Mouse (Mus musculus): Measurements from ENCODE around the gene Dock11. TPM values are rescaled to one million over a fixed set of nuclear protein-coding genes. Genes with fewer than 3 reads are reported as not detected.

Dock11 gene
- polyA plus RNA-seq, 1 experiment from 2014 or later = 49.2 TPM

GRCm38 (mm10) chrX:35990508-35991095, 102.0 kb downstream of the Dock11 start:
- H3K27ac ChIP-seq = no peak overlapping the region
- H3K79me2 ChIP-seq (ENCODE audit: inconsistent target) = no peaks in the 10 kb centered on the region
- peaks cover 3% of the 10 kb centered on the region; the same call in 1 of the 2 replicates for H3K36me3 ChIP-seq (ENCODE audit: inconsistent target)
- WGBS (ENCODE audit: missing documents) = 94% methylated on average over 5 of the region's 5 CpGs
- H3K4me3 ChIP-seq (ENCODE audit: inconsistent target) = no peak overlapping the region

- H3K36me3 ChIP-seq (ENCODE audit: inconsistent target) = peaks cover 3% of the 10 kb centered on the region; the same call in 1 of the 2 replicates
- 89% methylated on average over 6 of the region's 6 CpGs for WGBS (ENCODE audit: missing documents)
- H3K4me3 ChIP-seq (ENCODE audit: inconsistent target) = no peak overlapping the region
- no peak overlapping the region for H3K27ac ChIP-seq
- H3K79me2 ChIP-seq (ENCODE audit: inconsistent target) = no peaks in the 10 kb centered on the region
Measured at GRCm38 (mm10) chrX:35994226-35994625, 105.6 kb downstream of the Dock11 start.

- Histone ChIP-seq H3K27ac (no peak overlapping the region), H3K36me3 (ENCODE audit: inconsistent target) (peaks cover 3% of the 10 kb centered on the region; the same call in 1 of the 2 replicates), H3K4me3 (ENCODE audit: inconsistent target) (no peak overlapping the region), H3K79me2 (ENCODE audit: inconsistent target) (no peaks in the 10 kb centered on the region)
- 14% methylated on average over 2 of the region's 2 CpGs for WGBS (ENCODE audit: missing documents)
Measured at GRCm38 (mm10) chrX:35997004-35997403, 108.4 kb downstream of the Dock11 start.

GRCm38 (mm10) chrX:35997793-35998419, 109.3 kb downstream of the Dock11 start:
- peaks cover 3% of the 10 kb centered on the region; the same call in 1 of the 2 replicates for H3K36me3 ChIP-seq (ENCODE audit: inconsistent target)
- H3K27ac ChIP-seq = no peak overlapping the region
- H3K79me2 ChIP-seq (ENCODE audit: inconsistent target) = no peaks in the 10 kb centered on the region
- H3K4me3 ChIP-seq (ENCODE audit: inconsistent target) = no peak overlapping the region
- WGBS (ENCODE audit: missing documents) = 88% methylated on average over 5 of the region's 5 CpGs

GRCm38 (mm10) chrX:36025651-36026050, 137.0 kb downstream of the Dock11 start:
- Histone ChIP-seq H3K4me3 (ENCODE audit: inconsistent target) (no peak overlapping the region), H3K79me2 (ENCODE audit: inconsistent target) (no peaks in the 10 kb centered on the region), H3K27ac (no peak overlapping the region), H3K36me3 (ENCODE audit: inconsistent target) (peaks cover 7% of the 10 kb centered on the region)
- WGBS (ENCODE audit: missing documents) = 98% methylated on average over 15 of the region's 17 CpGs

- Histone ChIP-seq H3K27ac (no peak overlapping the region), H3K79me2 (ENCODE audit: inconsistent target) (no peaks in the 10 kb centered on the region), H3K4me3 (ENCODE audit: inconsistent target) (no peak overlapping the region), H3K36me3 (ENCODE audit: inconsistent target) (no peaks in the 10 kb centered on the region)
- WGBS (ENCODE audit: missing documents) = 90% methylated on average over 5 of the region's 5 CpGs
Measured at GRCm38 (mm10) chrX:36031113-36031512, 142.5 kb downstream of the Dock11 start.

GRCm38 (mm10) chrX:36034045-36034444, 145.4 kb downstream of the Dock11 start:
- Histone ChIP-seq H3K27ac (no peak overlapping the region), H3K79me2 (ENCODE audit: inconsistent target) (no peaks in the 10 kb centered on the region), H3K4me3 (ENCODE audit: inconsistent target) (no peak overlapping the region), H3K36me3 (ENCODE audit: inconsistent target) (peaks cover 10% of the 10 kb centered on the region)
- WGBS (ENCODE audit: missing documents) = 80% methylated on average over 8 of the region's 8 CpGs

- Histone ChIP-seq H3K27ac (no peak overlapping the region), H3K79me2 (ENCODE audit: inconsistent target) (no peaks in the 10 kb centered on the region), H3K36me3 (ENCODE audit: inconsistent target) (no peaks in the 10 kb centered on the region), H3K4me3 (ENCODE audit: inconsistent target) (no peak overlapping the region)
- WGBS (ENCODE audit: missing documents) = 89% methylated on average over 4 of the region's 4 CpGs
Measured at GRCm38 (mm10) chrX:36045731-36046130, 157.1 kb downstream of the Dock11 start.

- Histone ChIP-seq H3K79me2 (ENCODE audit: inconsistent target) (no peaks in the 10 kb centered on the region), H3K36me3 (ENCODE audit: inconsistent target) (no peaks in the 10 kb centered on the region), H3K4me3 (ENCODE audit: inconsistent target) (no peak overlapping the region), H3K27ac (no peak overlapping the region)
- WGBS (ENCODE audit: missing documents) = 100% methylated on average over 1 of the region's 1 CpGs
Measured at GRCm38 (mm10) chrX:36047451-36047850, 158.8 kb downstream of the Dock11 start.

- H3K27ac ChIP-seq = no peak overlapping the region
- no peaks in the 10 kb centered on the region for H3K79me2 ChIP-seq (ENCODE audit: inconsistent target)
- no peak overlapping the region for H3K4me3 ChIP-seq (ENCODE audit: inconsistent target)
- H3K36me3 ChIP-seq (ENCODE audit: inconsistent target) = no peaks in the 10 kb centered on the region; the same call in 1 of the 2 replicates
Measured at GRCm38 (mm10) chrX:36050312-36050711, 161.7 kb downstream of the Dock11 start.

GRCm38 (mm10) chrX:36073997-36074396, 185.4 kb downstream of the Dock11 start:
- no peaks in the 10 kb centered on the region for H3K79me2 ChIP-seq (ENCODE audit: inconsistent target)
- H3K36me3 ChIP-seq (ENCODE audit: inconsistent target) = no peaks in the 10 kb centered on the region
- H3K4me3 ChIP-seq (ENCODE audit: inconsistent target) = no peak overlapping the region
- H3K27ac ChIP-seq = no peak overlapping the region
- WGBS (ENCODE audit: missing documents) = 91% methylated on average over 1 of the region's 2 CpGs

- no peak overlapping the region for H3K27ac ChIP-seq
Measured at GRCm38 (mm10) chrX:36077164-36077563, 188.5 kb downstream of the Dock11 start.

GRCm38 (mm10) chrX:36082917-36083316, 194.3 kb downstream of the Dock11 start:
- WGBS (ENCODE audit: missing documents) = 71% methylated on average over 1 of the region's 1 CpGs
- Histone ChIP-seq H3K36me3 (ENCODE audit: inconsistent target) (no peaks in the 10 kb centered on the region), H3K79me2 (ENCODE audit: inconsistent target) (no peaks in the 10 kb centered on the region), H3K4me3 (ENCODE audit: inconsistent target) (no peak overlapping the region), H3K27ac (peak overlapping the region; percentile 51)

More at GRCm38 (mm10) chrX:36077164-36077563, 188.5 kb downstream of the Dock11 start:
- WGBS (ENCODE audit: missing documents) = 80% methylated on average over 4 of the region's 4 CpGs
- Histone ChIP-seq H3K36me3 (ENCODE audit: inconsistent target) (no peaks in the 10 kb centered on the region), H3K4me3 (ENCODE audit: inconsistent target) (no peak overlapping the region), H3K79me2 (ENCODE audit: inconsistent target) (no peaks in the 10 kb centered on the region)

- Histone ChIP-seq H3K27ac (no peak overlapping the region), H3K36me3 (ENCODE audit: inconsistent target) (no peaks in the 10 kb centered on the region), H3K79me2 (ENCODE audit: inconsistent target) (no peaks in the 10 kb centered on the region), H3K4me3 (ENCODE audit: inconsistent target) (no peak overlapping the region)
- 66% methylated on average over 4 of the region's 6 CpGs for WGBS (ENCODE audit: missing documents)
Measured at GRCm38 (mm10) chrX:36088464-36089256, 200.0 kb downstream of the Dock11 start.

- no peak overlapping the region for H3K4me3 ChIP-seq (ENCODE audit: inconsistent target)
- WGBS (ENCODE audit: missing documents) = 25% methylated on average over 1 of the region's 1 CpGs
Measured at GRCm38 (mm10) chrX:36100883-36101282, 212.3 kb downstream of the Dock11 start.

More at GRCm38 (mm10) chrX:36100883-36101282, 212.3 kb downstream of the Dock11 start:
- H3K36me3 ChIP-seq (ENCODE audit: inconsistent target) = no peaks in the 10 kb centered on the region
- H3K27ac ChIP-seq = peak overlapping the region; percentile 81
- no peaks in the 10 kb centered on the region for H3K79me2 ChIP-seq (ENCODE audit: inconsistent target)
